ENCODE assay signal across 11 mouse cellular contexts in the genomic region with DNA sequence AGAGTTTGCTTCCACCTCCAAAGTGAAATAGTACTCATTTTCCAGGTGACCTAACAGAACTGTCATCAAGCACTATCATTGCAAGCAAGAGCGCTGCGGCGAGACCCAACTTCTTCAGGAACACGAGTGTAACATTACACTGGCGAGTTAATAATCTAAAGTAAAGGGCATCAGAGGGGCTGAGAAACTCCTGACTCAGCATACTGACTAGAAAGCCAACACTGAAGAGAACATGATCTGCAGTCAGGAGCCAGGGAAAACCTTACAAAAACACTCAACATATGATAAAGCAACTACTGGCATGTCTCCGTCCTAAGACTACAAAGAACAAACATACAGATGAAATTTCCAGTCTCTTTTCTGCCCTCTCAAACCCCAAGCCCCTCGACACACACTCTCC. TPM values are rescaled to one million over a fixed set of nuclear protein-coding genes. Genes with fewer than 3 reads are reported as not detected.
DNase-seq lines count a peak whose midpoint lies in the region; ATAC-seq and TF ChIP-seq lines count a peak whose summit lies in the region.
"Had no signal": no experiment of that assay in that cellular context is flagged by ENCODE, and none has a peak within 500 bp of the region (broad histone marks: within the 10 kb centered on the region; RNA-seq: fewer than 3 reads in every experiment).

No protein-coding gene starts in this region.

- H3K4me3 ChIP-seq in heart, embryonic 13.5 days = peak overlapping the region; percentile 82; the same call in 1 of the 2 replicates
- peak overlapping the region; percentile 63; the same call in 1 of the 2 replicates for H3K4me3 ChIP-seq in stomach, embryonic 14.5 days (ENCODE audit: low read depth, low read length)
- H3K4me3 ChIP-seq in stomach, postnatal 0 days (ENCODE audit: low read depth, low read length) = no peak overlapping the region
- H3K4me3 ChIP-seq in limb, embryonic 15.5 days = peak overlapping the region; percentile 65; the same call in 1 of the 2 replicates

- no peaks in the 10 kb centered on the region for H3K9me3 ChIP-seq in heart, embryonic 13.5 days
- H3K9me3 ChIP-seq in stomach, embryonic 14.5 days (ENCODE audit: control insufficient read depth, low read depth, low read length) = no peaks in the 10 kb centered on the region
- no peaks in the 10 kb centered on the region for H3K9me3 ChIP-seq in stomach, postnatal 0 days (ENCODE audit: control insufficient read depth, low read length)
- H3K9me3 ChIP-seq in limb, embryonic 15.5 days = no peaks in the 10 kb centered on the region

- no peak for ATAC-seq in heart, embryonic 13.5 days (ENCODE audit: extremely low read depth, insufficient number of reproducible peaks, low FRiP score, low TSS enrichment)
- no peak for ATAC-seq in stomach, embryonic 14.5 days (ENCODE audit: insufficient number of reproducible peaks, insufficient read depth, low FRiP score, low read depth)
- no peak for ATAC-seq in stomach, postnatal 0 days (ENCODE audit: low FRiP score, low TSS enrichment)
- no peak for ATAC-seq in limb, embryonic 15.5 days (ENCODE audit: insufficient number of reproducible peaks, low FRiP score, low TSS enrichment, low read depth)
- ATAC-seq in megakaryocyte-erythroid progenitor cell, adult 5-6 weeks (replicated peaks; ENCODE audit: low FRiP score, low TSS enrichment, poor library complexity, severe bottlenecking) = no peak

- no peaks in the 10 kb centered on the region for H3K27me3 ChIP-seq in heart, embryonic 13.5 days (replicated peaks)
- H3K27me3 ChIP-seq in stomach, embryonic 14.5 days (ENCODE audit: control insufficient read depth, insufficient read depth, low read length) = no peaks in the 10 kb centered on the region
- no peaks in the 10 kb centered on the region for H3K27me3 ChIP-seq in stomach, postnatal 0 days (ENCODE audit: control insufficient read depth, insufficient read depth, low read length)
- no peaks in the 10 kb centered on the region for H3K27me3 ChIP-seq in limb, embryonic 15.5 days

- no peaks in the 10 kb centered on the region for H3K36me3 ChIP-seq in heart, embryonic 13.5 days
- no peaks in the 10 kb centered on the region for H3K36me3 ChIP-seq in stomach, embryonic 14.5 days (ENCODE audit: control insufficient read depth, insufficient read depth, low read length)
- H3K36me3 ChIP-seq in stomach, postnatal 0 days (ENCODE audit: control insufficient read depth, insufficient read depth, low read length) = no peaks in the 10 kb centered on the region
- H3K36me3 ChIP-seq in limb, embryonic 15.5 days = no peaks in the 10 kb centered on the region

- H3K4me2 ChIP-seq in heart, embryonic 13.5 days = peak overlapping the region; percentile 73
- H3K4me2 ChIP-seq in stomach, embryonic 14.5 days (replicated peaks; ENCODE audit: low read depth, low read length) = peak overlapping the region; percentile 72
- no peak overlapping the region for H3K4me2 ChIP-seq in stomach, postnatal 0 days (replicated peaks; ENCODE audit: low read depth)
- no peak overlapping the region for H3K4me2 ChIP-seq in limb, embryonic 15.5 days

- TF ChIP-seq CTCF in stomach, postnatal 0 days (IDR thresholded peaks at IDR 0.05; ENCODE audit: low read depth) = no peak

- peak overlapping the region; percentile 24; the same call in 1 of the 2 replicates for H3K9ac ChIP-seq in heart, embryonic 13.5 days
- no peak overlapping the region for H3K9ac ChIP-seq in stomach, embryonic 14.5 days (replicated peaks; ENCODE audit: low read depth, low read length)
- H3K9ac ChIP-seq in stomach, postnatal 0 days (ENCODE audit: low read length) = no peak overlapping the region
- no peak overlapping the region for H3K9ac ChIP-seq in limb, embryonic 15.5 days

- TF ChIP-seq EP300 in stomach, postnatal 0 days (optimal IDR thresholded peaks at IDR 0.05) = no peak

- no peak overlapping the region for H3K27ac ChIP-seq in heart, embryonic 13.5 days (replicated peaks)
- H3K27ac ChIP-seq in stomach, embryonic 14.5 days (ENCODE audit: low read length) = no peak overlapping the region
- no peak overlapping the region for H3K27ac ChIP-seq in stomach, postnatal 0 days (replicated peaks)
- no peak overlapping the region for H3K27ac ChIP-seq in limb, embryonic 15.5 days

- H3K4me1 ChIP-seq in heart, embryonic 13.5 days = peaks cover 8% of the 10 kb centered on the region
- no peaks in the 10 kb centered on the region for H3K4me1 ChIP-seq in stomach, embryonic 14.5 days (ENCODE audit: control insufficient read depth, insufficient read depth, low read length)
- H3K4me1 ChIP-seq in stomach, postnatal 0 days (replicated peaks; ENCODE audit: control insufficient read depth, insufficient read depth) = no peaks in the 10 kb centered on the region
- peaks cover 7% of the 10 kb centered on the region; the same call in 1 of the 2 replicates for H3K4me1 ChIP-seq in limb, embryonic 15.5 days

- 83% methylated on average over 7 of the region's 7 CpGs for WGBS in heart, embryonic 13.5 days
- WGBS in stomach, embryonic 14.5 days = 89% methylated on average over 7 of the region's 7 CpGs
- WGBS in stomach, postnatal 0 days = 84% methylated on average over 7 of the region's 7 CpGs
- 86% methylated on average over 7 of the region's 7 CpGs for WGBS in limb, embryonic 15.5 days

- DNase-seq in heart, adult 8-10 months (ENCODE audit: low spot score) = no peak
- DNase-seq in stomach, postnatal 0 days (ENCODE audit: low spot score) = no peak
- DNase-seq in left cerebral cortex, postnatal 4 days = no peak
- DNase-seq in testis, postnatal 14 days (ENCODE audit: low spot score) = no peak
- DNase-seq: embryo, embryonic 11 days had no signal

- intact Hi-C loops in left cerebral cortex, postnatal 4 days (cut with DNase I) = no loop called here

RNA-seq across cellular contexts. Expression of a gene that starts 1.3 kb away (rescaled TPM):
- 29.7 and 30.5 TPM in 2 replicates for polyA plus RNA-seq in heart, embryonic 13.5 days (2015; fragmentation: Nextera tagmentation; extraction: Ambion mirVana)
- total RNA-seq in heart, adult 8-10 months (2022) = 10 to 100 TPM; 10.6 to 11.2 (median 10.8) TPM
- 43.2 and 49.0 TPM in 2 replicates for polyA plus RNA-seq in stomach, embryonic 14.5 days (2014; fragmentation: Nextera tagmentation; extraction: Ambion mirVana)
- polyA plus RNA-seq in stomach, postnatal 0 days (2015; fragmentation: Nextera tagmentation; extraction: Ambion mirVana) = 39.0 and 39.1 TPM in 2 replicates
- polyA plus RNA-seq in limb, embryonic 15.5 days (2015; fragmentation: Nextera tagmentation; extraction: Ambion mirVana) = 26.2 and 31.8 TPM in 2 replicates
- 10 to 100 TPM; 16.5 to 20.0 TPM for total RNA-seq in left cerebral cortex, postnatal 4 days (2021)
- total RNA-seq in megakaryocyte-erythroid progenitor cell, adult 5-6 weeks (2014; fragmentation: Nextera tagmentation) = 18.6 and 26.9 TPM in 2 replicates
- 1.9 and 8.2 TPM in 2 replicates for total RNA-seq in megakaryocyte-erythroid progenitor cell, adult 5-6 weeks (2017)

RNA-seq across cellular contexts. Expression of a gene that starts 47.8 kb away (rescaled TPM):
- polyA plus RNA-seq in heart, embryonic 13.5 days (2015; fragmentation: Nextera tagmentation; extraction: Ambion mirVana) = not detected in 2 replicates
- under 1 TPM in 1 of 4 experiments, not detected in 3; 0.08 TPM for total RNA-seq in heart, adult 8-10 months (2022)
- not detected in 2 replicates for polyA plus RNA-seq in stomach, embryonic 14.5 days (2014; fragmentation: Nextera tagmentation; extraction: Ambion mirVana)
- not detected in 2 replicates for polyA plus RNA-seq in stomach, postnatal 0 days (2015; fragmentation: Nextera tagmentation; extraction: Ambion mirVana)
- not detected in 2 replicates for polyA plus RNA-seq in limb, embryonic 15.5 days (2015; fragmentation: Nextera tagmentation; extraction: Ambion mirVana)
- not detected for total RNA-seq in left cerebral cortex, postnatal 4 days (2021)
- total RNA-seq in megakaryocyte-erythroid progenitor cell, adult 5-6 weeks (2014; fragmentation: Nextera tagmentation) = not detected in 2 replicates
- not detected in 2 replicates for total RNA-seq in megakaryocyte-erythroid progenitor cell, adult 5-6 weeks (2017)
- total RNA-seq: heart, postnatal 25 days had no signal
- polyA plus RNA-seq: C2C12 had no signal

Comparison
In these comparisons a context has a peak if more than half of its experiments do, and no peak if none do; other contexts are left out.
1. H3K4me2 ChIP-seq: peak in heart, embryonic 13.5 days (single experiment) and stomach, embryonic 14.5 days (single experiment); none in stomach, postnatal 0 days (single experiment) and limb, embryonic 15.5 days (single experiment).